Mouse (Mus musculus) CH12.LX (cell line): Measurements from ENCODE around the gene Ube2v1. TPM values are rescaled to one million over a fixed set of nuclear protein-coding genes. Genes with fewer than 3 reads are reported as not detected.

Experiments used
- DNase-seq: peaks from one replicate; pipeline ENCODE4 v3.0.0-alpha.2; 2013; ENCODE audit errors: extremely low read depth
- H3K27ac ChIP-seq: 2 replicates; pipeline ENCODE4 v1.5.1; 2012; ENCODE audit warnings: low read depth, mild to moderate bottlenecking, control low read depth, moderate library complexity; ENCODE audit not compliant: insufficient read depth
- H3K27me3 ChIP-seq: replicated peaks from 2 replicates; pipeline ENCODE3; 2012; ENCODE audit warnings: inconsistent platforms
- H3K36me3 ChIP-seq, 2 experiments: replicated peaks in 1 of 2; 2 replicates each; pipeline versions ENCODE3 to v1.6.1; 2012; ENCODE audit warnings: inconsistent platforms in 1 of 2, low read length in 1 of 2, mild to moderate bottlenecking in 1 of 2, mixed read lengths in 1 of 2, moderate library complexity in 1 of 2; ENCODE audit not compliant: control insufficient read depth in 1 of 2, insufficient read depth in 1 of 2
- H3K4me1 ChIP-seq, 2 experiments: 2 replicates each; pipeline ENCODE4 v1.6.1; 2012; ENCODE audit warnings: inconsistent platforms in 1 of 2, moderate library complexity in 1 of 2; ENCODE audit not compliant: insufficient read depth in 2 of 2, control insufficient read depth in 1 of 2
- H3K4me2 ChIP-seq: 2 replicates; pipeline ENCODE4 v1.6.1; 2012; ENCODE audit warnings: low read depth, mild to moderate bottlenecking, control low read depth; ENCODE audit not compliant: poor library complexity, insufficient read depth, severe bottlenecking
- H3K4me3 ChIP-seq, 3 experiments: fragments of 150-350 bp in 1 of 3; sonication (generic) in 1 of 3; replicated peaks in 1 of 3; 2 replicates each; pipeline versions ENCODE3 to v1.5.1; 2011 to 2012; ENCODE audit warnings: low read depth in 2 of 3, low read length in 2 of 3, mild to moderate bottlenecking in 2 of 3, moderate library complexity in 2 of 3, control low read depth in 1 of 3, improper control_type of control experiment in 1 of 3, inconsistent platforms in 1 of 3, mixed read lengths in 1 of 3; ENCODE audit not compliant: poor library complexity in 1 of 3
- H3K79me2 ChIP-seq: replicated peaks from 2 replicates; pipeline ENCODE4 v1.6.1; 2012; ENCODE audit warnings: mild to moderate bottlenecking, moderate library complexity; ENCODE audit not compliant: control insufficient read depth, poor library complexity, insufficient read depth, severe bottlenecking; ENCODE audit errors: extremely low read depth
- H3K9ac ChIP-seq: 2 replicates; pipeline ENCODE4 v1.6.1; 2012; ENCODE audit warnings: low read depth, mild to moderate bottlenecking, control low read depth, moderate library complexity; ENCODE audit not compliant: insufficient read depth
- H3K9me3 ChIP-seq: replicated peaks from 2 replicates; pipeline ENCODE3; 2012; ENCODE audit warnings: low read length, inconsistent platforms, mixed read lengths
- BHLHE40 ChIP-seq: IDR thresholded peaks from 2 replicates; pipeline ENCODE4 v1.6.1; 2011; ENCODE audit warnings: mild to moderate bottlenecking, low read depth, low read length, improper control_type of control experiment
- CTCF ChIP-seq, 2 experiments: IDR thresholded peaks in 1 of 2; conservative IDR thresholded peaks in 1 of 2; 2 replicates each; pipeline ENCODE4 v1.5.1; 2011 to 2012; ENCODE audit warnings: low read depth in 2 of 2, low read length in 2 of 2, improper control_type of control experiment in 1 of 2, inconsistent platforms in 1 of 2, mild to moderate bottlenecking in 1 of 2, moderate library complexity in 1 of 2
- ELF1 ChIP-seq: IDR thresholded peaks from 2 replicates; pipeline ENCODE4 v1.6.1; 2014; ENCODE audit warnings: low read depth, mild to moderate bottlenecking, inconsistent platforms, low read length, improper control_type of control experiment
- EP300 ChIP-seq: IDR thresholded peaks from 2 replicates; pipeline ENCODE4 v1.6.1; 2011; ENCODE audit warnings: low read length, improper control_type of control experiment
- ETS1 ChIP-seq: conservative IDR thresholded peaks from 2 replicates; pipeline ENCODE4 v1.6.1; 2012; ENCODE audit warnings: low read depth, mild to moderate bottlenecking, inconsistent platforms, low read length, improper control_type of control experiment, moderate library complexity
- GABPA ChIP-seq: IDR thresholded peaks from 2 replicates; pipeline ENCODE4 v1.6.1; 2012; ENCODE audit warnings: low read depth, low read length, improper control_type of control experiment, inconsistent platforms; ENCODE audit not compliant: insufficient replicate concordance
- HCFC1 ChIP-seq: IDR thresholded peaks from 2 replicates; pipeline ENCODE4 v1.6.1; 2012; ENCODE audit warnings: low read depth, mild to moderate bottlenecking, inconsistent platforms, low read length, improper control_type of control experiment
- JUN ChIP-seq: IDR thresholded peaks from 2 replicates; pipeline ENCODE4 v1.6.1; 2011; ENCODE audit warnings: low read depth, mild to moderate bottlenecking, low read length, improper control_type of control experiment, moderate library complexity; ENCODE audit not compliant: insufficient read depth
- KAT2A ChIP-seq: IDR thresholded peaks from 2 replicates; pipeline ENCODE4 v1.6.1; 2012; ENCODE audit warnings: low read length, improper control_type of control experiment, inconsistent platforms; ENCODE audit not compliant: insufficient replicate concordance
- MAFK ChIP-seq: IDR thresholded peaks from 2 replicates; pipeline ENCODE4 v1.6.1; 2011; ENCODE audit warnings: low read length, improper control_type of control experiment; ENCODE audit not compliant: insufficient replicate concordance
- MAX ChIP-seq: IDR thresholded peaks from 2 replicates; pipeline ENCODE4 v1.6.1; 2011; ENCODE audit warnings: low read length, improper control_type of control experiment
- MAZ ChIP-seq: IDR thresholded peaks from 2 replicates; pipeline ENCODE4 v1.6.1; 2012; ENCODE audit warnings: low read depth, mild to moderate bottlenecking, inconsistent platforms, low read length, improper control_type of control experiment, moderate library complexity
- MEF2A ChIP-seq: IDR thresholded peaks from 2 replicates; pipeline ENCODE4 v1.6.1; 2014; ENCODE audit warnings: low read depth, mild to moderate bottlenecking, inconsistent platforms, low read length, improper control_type of control experiment, borderline replicate concordance
- MXI1 ChIP-seq: IDR thresholded peaks from 2 replicates; pipeline ENCODE4 v1.6.1; 2011; ENCODE audit warnings: mild to moderate bottlenecking, low read depth, low read length, improper control_type of control experiment
- MYC ChIP-seq: IDR thresholded peaks from 2 replicates; pipeline ENCODE4 v1.6.1; 2011; ENCODE audit warnings: low read depth, mild to moderate bottlenecking, improper control_type of control experiment, low read length
- NELFE ChIP-seq: IDR thresholded peaks from 2 replicates; pipeline ENCODE4 v1.6.1; 2011; ENCODE audit warnings: low read depth, low read length, improper control_type of control experiment
- NRF1 ChIP-seq: IDR thresholded peaks from 2 replicates; pipeline ENCODE4 v1.6.1; 2014; ENCODE audit warnings: low read depth, mild to moderate bottlenecking, inconsistent platforms, low read length, improper control_type of control experiment, moderate library complexity
- POLR2A ChIP-seq: IDR thresholded peaks from 2 replicates; pipeline ENCODE4 v1.6.1; 2011; ENCODE audit warnings: low read depth, mild to moderate bottlenecking, improper control_type of control experiment, low read length
- SIN3A ChIP-seq: IDR thresholded peaks from 2 replicates; pipeline ENCODE4 v1.6.1; 2012; ENCODE audit warnings: low read length, improper control_type of control experiment, inconsistent platforms
- SMC3 ChIP-seq: IDR thresholded peaks from 2 replicates; pipeline ENCODE4 v1.6.1; 2011; ENCODE audit warnings: low read depth, low read length, improper control_type of control experiment
- TBP ChIP-seq: conservative IDR thresholded peaks from 2 replicates; pipeline ENCODE4 v1.6.1; 2011; ENCODE audit warnings: low read depth, low read length, improper control_type of control experiment
- TCF12 ChIP-seq: IDR thresholded peaks from 2 replicates; pipeline ENCODE4 v1.6.1; 2014; ENCODE audit warnings: low read depth, mild to moderate bottlenecking, inconsistent platforms, low read length, improper control_type of control experiment
- UBTF ChIP-seq: IDR thresholded peaks from 2 replicates; pipeline ENCODE4 v1.6.1; 2012; ENCODE audit warnings: low read depth, mild to moderate bottlenecking, inconsistent platforms, low read length, improper control_type of control experiment, moderate library complexity
- USF1 ChIP-seq: IDR thresholded peaks from 2 replicates; pipeline ENCODE4 v1.6.1; 2014; ENCODE audit warnings: low read depth, mild to moderate bottlenecking, inconsistent platforms, low read length, improper control_type of control experiment
- USF2 ChIP-seq: conservative IDR thresholded peaks from 2 replicates; pipeline ENCODE4 v1.6.1; 2011; ENCODE audit warnings: low read depth, low read length, improper control_type of control experiment
- ZKSCAN1 ChIP-seq: IDR thresholded peaks from 2 replicates; pipeline ENCODE4 v1.6.1; 2012; ENCODE audit warnings: low read depth, inconsistent platforms, low read length, improper control_type of control experiment, borderline replicate concordance
- ZMIZ1 ChIP-seq: IDR thresholded peaks from 2 replicates; pipeline ENCODE4 v1.6.1; 2012; ENCODE audit warnings: low read depth, mild to moderate bottlenecking, inconsistent platforms, low read length, improper control_type of control experiment
- ZNF384 ChIP-seq: IDR thresholded peaks from 2 replicates; pipeline ENCODE4 v1.6.1; 2012; ENCODE audit warnings: low read depth, low read length, improper control_type of control experiment, inconsistent platforms
- dilution Hi-C: fragments of 300-500 bp; cut with MboI; formaldehyde crosslinking; loops from 2 replicates; pipeline ENCODE4 v1.14.3; 2020; ENCODE audit warnings: low sequenced_read_pairs; ENCODE audit not compliant: extremely low pct_unique_long_range_greater_than_20kb, extremely low pct_ligation_motif_present
- in situ Hi-C: fragments of 300-500 bp; cut with MboI; formaldehyde crosslinking; loops from 3 replicates; pipeline ENCODE4 v1.14.3; 2019; ENCODE audit warnings: low sequenced_read_pairs, low pct_ligation_motif_present, low pct_unique_long_range_greater_than_20kb, mixed read lengths
- polyA plus RNA-seq: library from polyadenylated mRNA; unstranded; fragments of >175 nt; gene quantifications from 2 replicates; pipeline ENCODE4 v1.2.1, GENCODE M21; 2012; ENCODE audit warnings: low read depth; ENCODE audit not compliant: insufficient read length
- total RNA-seq, 2 experiments: library from RNA; depleted of rRNA; stranded (reverse); fragments of 300-350 nt in 1 of 2; fragments of >200 nt in 1 of 2; gene quantifications; 2 replicates each; pipeline ENCODE4 v1.2.3; 2012 to 2014

The Ube2v1 gene
- total and polyA plus RNA-seq, 3 experiments, result 92.8 to 184 (median 126) TPM

- peaks cover 0 to 25% of the 10 kb centered on the region in 2 experiments; a peak in 2 of 4 replicates for H3K4me1 ChIP-seq
- no peak overlapping the region for H3K4me3 ChIP-seq
- H3K27me3 ChIP-seq, result no peaks in the 10 kb centered on the region
- H3K9me3 ChIP-seq, result no peaks in the 10 kb centered on the region
- H3K4me2 ChIP-seq, result no peak overlapping the region
- H3K79me2 ChIP-seq, result no peaks in the 10 kb centered on the region
- in situ Hi-C loops (no loop called here), dilution Hi-C loops (no loop called here)
- no peak for DNase-seq
- H3K27ac ChIP-seq, result no peak overlapping the region
- no peak overlapping the region for H3K9ac ChIP-seq
- no peaks in the 10 kb centered on the region for H3K36me3 ChIP-seq
- no peak for TF ChIP-seq GABPA
- TF ChIP-seq CTCF (conservative IDR thresholded peaks at IDR 0.05 in 1 of 2, IDR thresholded peaks at IDR 0.05 in 1 of 2; ENCODE audit: low read depth in 2 of 2, low read length in 2 of 2), result no peak
- TF ChIP-seq TBP, result no peak
- no peak for TF ChIP-seq ZMIZ1
- TF ChIP-seq SMC3, result no peak
- TF ChIP-seq MYC, result no peak
- TF ChIP-seq HCFC1, result no peak
- no peak for TF ChIP-seq MEF2A
- no peak for TF ChIP-seq POLR2A
- no peak for TF ChIP-seq ELF1
- no peak for TF ChIP-seq USF2
- TF ChIP-seq SIN3A, result no peak
These were observed 38.2 kb downstream of the Ube2v1 start for GRCm38 (mm10) chr2:167593551-167594250.

GRCm38 (mm10) chr2:167588774-167589577, 42.9 kb downstream of the Ube2v1 start:
- Histone ChIP-seq H3K4me3 (peak overlapping the region; percentile 64 to 76 (median 70)), H3K27ac (peak overlapping the region; percentile 87), H3K4me1 (peaks cover 20 to 53% of the 10 kb centered on the region in 2 experiments), H3K36me3 (peaks cover 0 to 9% of the 10 kb centered on the region in 2 experiments), H3K27me3 (no peaks in the 10 kb centered on the region), H3K9ac (peak overlapping the region; percentile 79), H3K79me2 (no peaks in the 10 kb centered on the region), H3K9me3 (peaks cover 2% of the 10 kb centered on the region), H3K4me2 (peak overlapping the region; percentile 88)
- in situ Hi-C loops, result loop anchor here (5.0 kb wide), 1 partner anchor 37 kb away; no protein-coding TSS in a partner anchor
- dilution Hi-C loops, result no loop called here
- peak; percentile 62 for DNase-seq
- TF ChIP-seq BHLHE40, result 0 out of 2 replicates have a peak, but pooled peaks have one; percentile 19
- peak; percentile 62; the same call in 1 of the 2 replicates for TF ChIP-seq MEF2A
- peak; percentile 82 for TF ChIP-seq ETS1
- TF ChIP-seq KAT2A, result 0 out of 2 replicates have a peak, but pooled peaks have one; percentile 41
- TF ChIP-seq JUN, result no peak
- peak; percentile 45; the same call in 1 of the 2 replicates for TF ChIP-seq MAFK
- peak; percentile 67 for TF ChIP-seq TCF12
- peak; percentile 70 for TF ChIP-seq HCFC1
- peak; percentile 72 for TF ChIP-seq MXI1
- no peak; the same call in none of the 2 replicates for TF ChIP-seq SMC3
- TF ChIP-seq ZKSCAN1, result no peak
- TF ChIP-seq TBP, result peak; percentile 56
- TF ChIP-seq MAZ, result peak; percentile 77; the same call in 1 of the 2 replicates
- TF ChIP-seq USF1, result no peak
- peak; percentile 75 for TF ChIP-seq ZMIZ1
- peak; percentile 78 for TF ChIP-seq POLR2A
- TF ChIP-seq ELF1, result peak; percentile 85
- peak; percentile 33 for TF ChIP-seq NRF1
- no peak; the same call in none of the 2 replicates for TF ChIP-seq SIN3A
- TF ChIP-seq ZNF384, result no peak
- no peak for TF ChIP-seq UBTF
- peak; percentile 38 for TF ChIP-seq MAX
- peak; percentile 83 for TF ChIP-seq NELFE
- TF ChIP-seq EP300, result peak; percentile 45; the same call in 1 of the 2 replicates
